In the genomic region with DNA sequence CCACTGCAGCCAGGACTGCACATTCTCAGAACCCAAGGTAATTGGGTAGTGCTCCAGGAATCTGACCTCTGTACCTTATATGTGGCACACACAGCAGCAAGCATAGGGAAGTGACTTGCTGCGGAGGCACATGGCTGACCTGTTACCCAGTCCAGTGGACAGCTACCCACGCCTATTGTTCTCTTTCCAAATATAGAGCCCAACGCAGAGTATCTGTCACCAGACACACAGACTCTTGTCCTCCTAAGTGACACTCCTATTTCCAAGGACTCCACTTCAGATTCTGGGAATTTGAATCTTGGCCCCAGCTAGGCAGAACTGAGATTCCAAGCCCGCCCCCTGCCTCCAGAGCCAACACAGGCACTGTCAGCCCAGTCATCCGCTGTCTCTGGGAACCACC, we compare ENCODE assay signal across 18 mouse cellular contexts. TPM values are rescaled to one million over a fixed set of nuclear protein-coding genes. Genes with fewer than 3 reads are reported as not detected.
DNase-seq lines count a peak whose midpoint lies in the region; ATAC-seq and TF ChIP-seq lines count a peak whose summit lies in the region.
"Had no signal": no experiment of that assay in that cellular context is flagged by ENCODE, and none has a peak within 500 bp of the region (broad histone marks: within the 10 kb centered on the region; RNA-seq: fewer than 3 reads in every experiment).

No protein-coding gene starts in this region.

- no peak overlapping the region for H3K4me2 ChIP-seq in liver, postnatal 0 days (ENCODE audit: low read depth, low read length)
- H3K4me2 ChIP-seq in heart, embryonic 15.5 days = no peak overlapping the region
- no peak overlapping the region for H3K4me2 ChIP-seq in hindbrain, embryonic 13.5 days
- H3K4me2 ChIP-seq: limb, embryonic 13.5 days; neural tube, embryonic 12.5 days; stomach, embryonic 15.5 days had no signal

- H3K4me1 ChIP-seq in liver, postnatal 0 days (ENCODE audit: insufficient read depth) = no peaks in the 10 kb centered on the region
- peaks cover 11% of the 10 kb centered on the region for H3K4me1 ChIP-seq in heart, embryonic 15.5 days (replicated peaks)
- no peaks in the 10 kb centered on the region for H3K4me1 ChIP-seq in hindbrain, embryonic 13.5 days (replicated peaks)
- H3K4me1 ChIP-seq: limb, embryonic 13.5 days; neural tube, embryonic 12.5 days; stomach, embryonic 15.5 days had no signal

- DNase-seq in liver, postnatal 0 days = no peak
- no peak for DNase-seq in liver
- peak; percentile 57 for DNase-seq in heart, adult 8-10 months (ENCODE audit: low spot score)
- peak; percentile 21 for DNase-seq in lung, postnatal 14 days
- no peak for DNase-seq in layer of hippocampus, adult 11-12 months (ENCODE audit: low spot score)
- no peak for DNase-seq in cerebellum, postnatal 14 days
- DNase-seq: cerebellum, postnatal 25 days had no signal

- no peak overlapping the region for H3K4me3 ChIP-seq in liver, postnatal 0 days (ENCODE audit: low read depth, low read length)
- H3K4me3 ChIP-seq in heart, embryonic 15.5 days = no peak overlapping the region
- H3K4me3 ChIP-seq in hindbrain, embryonic 13.5 days = no peak overlapping the region
- H3K4me3 ChIP-seq: forebrain, embryonic 10.5 days; left cerebral cortex, adult 2 months; limb, embryonic 13.5 days; neural tube, embryonic 12.5 days; stomach, embryonic 15.5 days had no signal

- no peaks in the 10 kb centered on the region for H3K9me3 ChIP-seq in liver, postnatal 0 days (ENCODE audit: low read length)
- no peaks in the 10 kb centered on the region for H3K9me3 ChIP-seq in heart, embryonic 15.5 days (replicated peaks)
- no peaks in the 10 kb centered on the region for H3K9me3 ChIP-seq in hindbrain, embryonic 13.5 days
- H3K9me3 ChIP-seq: forebrain, embryonic 10.5 days; limb, embryonic 13.5 days; neural tube, embryonic 12.5 days; stomach, embryonic 15.5 days had no signal

- TF ChIP-seq EP300 in liver, postnatal 0 days (IDR thresholded peaks at IDR 0.05; ENCODE audit: low read depth) = no peak

- ATAC-seq in liver, postnatal 0 days = peak; percentile 56
- ATAC-seq in heart, embryonic 15.5 days (replicated peaks; ENCODE audit: insufficient number of reproducible peaks, insufficient read depth, low FRiP score, low read depth) = peak; percentile 78; the same call in 1 of the 2 replicates
- no peak for ATAC-seq in hindbrain, embryonic 13.5 days (ENCODE audit: low FRiP score)

- H3K27me3 ChIP-seq in liver, postnatal 0 days (ENCODE audit: insufficient read depth, low read length) = no peaks in the 10 kb centered on the region
- H3K27me3 ChIP-seq in heart, embryonic 15.5 days = peaks cover 8% of the 10 kb centered on the region; the same call in 1 of the 2 replicates
- no peaks in the 10 kb centered on the region for H3K27me3 ChIP-seq in hindbrain, embryonic 13.5 days
- H3K27me3 ChIP-seq: limb, embryonic 13.5 days; neural tube, embryonic 12.5 days; stomach, embryonic 15.5 days had no signal

- 71% methylated on average over 5 of the region's 5 CpGs for WGBS in liver, postnatal 0 days (ENCODE audit: insufficient replicate concordance)
- WGBS in heart, embryonic 15.5 days = 41% methylated on average over 5 of the region's 5 CpGs
- 79% methylated on average over 5 of the region's 5 CpGs for WGBS in hindbrain, embryonic 13.5 days

- no peak for TF ChIP-seq CTCF in liver, postnatal 0 days (IDR thresholded peaks at IDR 0.05; ENCODE audit: low read depth)

- no peak overlapping the region for H3K27ac ChIP-seq in liver, postnatal 0 days (ENCODE audit: low read depth)
- peak overlapping the region; percentile 29 for H3K27ac ChIP-seq in heart, embryonic 15.5 days
- H3K27ac ChIP-seq in hindbrain, embryonic 13.5 days = no peak overlapping the region
- H3K27ac ChIP-seq: forebrain, embryonic 10.5 days; left cerebral cortex, adult 2 months; limb, embryonic 13.5 days; macrophage; neural tube, embryonic 12.5 days; stomach, embryonic 15.5 days had no signal

- H3K36me3 ChIP-seq in liver, postnatal 0 days (replicated peaks; ENCODE audit: insufficient read depth, low read length) = no peaks in the 10 kb centered on the region
- no peaks in the 10 kb centered on the region for H3K36me3 ChIP-seq in heart, embryonic 15.5 days
- no peaks in the 10 kb centered on the region for H3K36me3 ChIP-seq in hindbrain, embryonic 13.5 days
- H3K36me3 ChIP-seq: forebrain, embryonic 10.5 days; limb, embryonic 13.5 days; neural tube, embryonic 12.5 days; stomach, embryonic 15.5 days had no signal

- H3K9ac ChIP-seq in liver, postnatal 0 days (replicated peaks) = no peak overlapping the region
- no peak overlapping the region for H3K9ac ChIP-seq in heart, embryonic 15.5 days
- no peak overlapping the region for H3K9ac ChIP-seq in hindbrain, embryonic 13.5 days
- H3K9ac ChIP-seq: limb, embryonic 13.5 days; neural tube, embryonic 12.5 days; stomach, embryonic 15.5 days had no signal

RNA-seq across cellular contexts. Expression of a gene that starts 30.4 kb away (rescaled TPM):
- polyA plus RNA-seq in liver, postnatal 0 days (2015; fragmentation: Nextera tagmentation; extraction: Ambion mirVana) = 0.68 and 0.73 TPM in 2 replicates
- total RNA-seq in heart, adult 8-10 months (2022) = 1 to 10 TPM; 8.3 to 9.1 (median 8.9) TPM
- 2.0 and 4.0 TPM in 2 replicates for polyA plus RNA-seq in heart, embryonic 15.5 days (2015; fragmentation: Nextera tagmentation; extraction: Ambion mirVana)
- 5.8 TPM in 2 replicates for polyA plus RNA-seq in hindbrain, embryonic 13.5 days (2015; fragmentation: Nextera tagmentation; extraction: Ambion mirVana)

RNA-seq across cellular contexts. Expression of a gene that starts 49.3 kb away (rescaled TPM):
- not detected in 2 replicates for polyA plus RNA-seq in liver, postnatal 0 days (2015; fragmentation: Nextera tagmentation; extraction: Ambion mirVana)
- total RNA-seq in heart, adult 8-10 months (2022) = under 1 TPM in 1 of 4 experiments, not detected in 3; 0.44 TPM
- not detected in 2 replicates for polyA plus RNA-seq in heart, embryonic 15.5 days (2015; fragmentation: Nextera tagmentation; extraction: Ambion mirVana)
- not detected in 2 replicates for polyA plus RNA-seq in hindbrain, embryonic 13.5 days (2015; fragmentation: Nextera tagmentation; extraction: Ambion mirVana)
- total RNA-seq: CH12.LX; left cerebral cortex, adult 2 months; midbrain, postnatal 0 days had no signal
- polyA plus RNA-seq: embryonic facial prominence, embryonic 11.5 days; forebrain, embryonic 10.5 days; limb, embryonic 13.5 days; macrophage; midbrain, postnatal 0 days; neural tube, embryonic 12.5 days; stomach, embryonic 15.5 days had no signal

RNA-seq across cellular contexts. Expression of a gene that starts 53.9 kb away (rescaled TPM):
- 0.55 and 0.66 TPM in 2 replicates for polyA plus RNA-seq in liver, postnatal 0 days (2015; fragmentation: Nextera tagmentation; extraction: Ambion mirVana)
- total RNA-seq in heart, adult 8-10 months (2022) = 1 to 10 TPM; 2.8 to 3.4 (median 3.1) TPM
- 2.1 and 3.3 TPM in 2 replicates for polyA plus RNA-seq in heart, embryonic 15.5 days (2015; fragmentation: Nextera tagmentation; extraction: Ambion mirVana)
- 1.4 TPM in 2 replicates for polyA plus RNA-seq in hindbrain, embryonic 13.5 days (2015; fragmentation: Nextera tagmentation; extraction: Ambion mirVana)

Comparison
In these comparisons a context has a peak if more than half of its experiments do, and no peak if none do; other contexts are left out.
1. DNase-seq: peak in heart, adult 8-10 months (single experiment) and lung, postnatal 14 days (single experiment); none in liver, postnatal 0 days (single experiment), liver (single experiment), layer of hippocampus, adult 11-12 months (single experiment) and cerebellum, postnatal 14 days (0 of 2).